Mouse (Mus musculus) heart, embryonic 11.5 days (tissue): ENCODE measurements around the gene Dscam. TPM values are rescaled to one million over a fixed set of nuclear protein-coding genes. Genes with fewer than 3 reads are reported as not detected.
"Not testable (repeated sequence)": the region's sequence is repeated elsewhere in the genome, so short reads cannot be mapped to it uniquely, and the experiment has no call there.

ENCODE experiments used
- ATAC-seq: fragments of 200-750 bp; cut with Nextera tagmentation; replicated peaks from 2 replicates; pipeline ENCODE4 v1.8.0; 2017; ENCODE audit warnings: moderate library complexity; ENCODE audit not compliant: insufficient number of reproducible peaks, low FRiP score, low TSS enrichment
- H3K27ac ChIP-seq: fragments of 300-500 bp; sonication (generic); 2 replicates; pipeline ENCODE4 v1.5.1; 2014; ENCODE audit warnings: mild to moderate bottlenecking, low read depth, low read length
- H3K27me3 ChIP-seq: fragments of 300-500 bp; sonication (generic); 2 replicates; pipeline ENCODE4 v1.6.1; 2014; ENCODE audit warnings: mild to moderate bottlenecking, low read length, mixed read lengths; ENCODE audit not compliant: control insufficient read depth, insufficient read depth
- H3K36me3 ChIP-seq: fragments of 300-500 bp; sonication (generic); 2 replicates; pipeline ENCODE4 v1.6.1; 2014; ENCODE audit warnings: mild to moderate bottlenecking, low read length, moderate library complexity, mixed read lengths; ENCODE audit not compliant: control insufficient read depth, insufficient read depth
- H3K4me1 ChIP-seq: fragments of 300-500 bp; sonication (generic); 2 replicates; pipeline ENCODE4 v1.6.1; 2014; ENCODE audit warnings: low read length; ENCODE audit not compliant: control insufficient read depth, insufficient read depth
- H3K4me2 ChIP-seq: fragments of 300-500 bp; sonication (generic); 2 replicates; pipeline ENCODE4 v1.6.1; 2014; ENCODE audit warnings: mild to moderate bottlenecking, moderate library complexity
- H3K4me3 ChIP-seq: fragments of 300-500 bp; sonication (generic); 2 replicates; pipeline ENCODE4 v1.5.1; 2014; ENCODE audit warnings: low read depth, low read length
- H3K9ac ChIP-seq: fragments of 300-500 bp; sonication (generic); 2 replicates; pipeline ENCODE4 v1.6.1; 2014; ENCODE audit warnings: mild to moderate bottlenecking, low read depth, low read length, moderate library complexity
- H3K9me3 ChIP-seq: fragments of 300-500 bp; sonication (generic); replicated peaks from 2 replicates; pipeline ENCODE4 v1.6.1; 2016; ENCODE audit warnings: low read length; ENCODE audit not compliant: control insufficient read depth
- WGBS: fragments of 180-500 bp; shearing (Covaris S2); extraction: QIAGEN DNeasy Blood & Tissue Kit; methylation state at CpG from one replicate; pipeline ENCODE4 v1.1.7; 2014; ENCODE audit not compliant: insufficient replicate concordance; 5-methylcytosine and 5-hydroxymethylcytosine counted together
- polyA plus RNA-seq: library from polyadenylated mRNA; unstranded; fragments of >200 nt; fragmentation: Nextera tagmentation; extraction: Ambion mirVana; gene quantifications from 2 replicates; pipeline ENCODE4 v1.2.1, GENCODE M21; 2014

The Dscam gene
- polyA plus RNA-seq, 1 experiment from 2014 or later, result 0.10 TPM

DNA sequence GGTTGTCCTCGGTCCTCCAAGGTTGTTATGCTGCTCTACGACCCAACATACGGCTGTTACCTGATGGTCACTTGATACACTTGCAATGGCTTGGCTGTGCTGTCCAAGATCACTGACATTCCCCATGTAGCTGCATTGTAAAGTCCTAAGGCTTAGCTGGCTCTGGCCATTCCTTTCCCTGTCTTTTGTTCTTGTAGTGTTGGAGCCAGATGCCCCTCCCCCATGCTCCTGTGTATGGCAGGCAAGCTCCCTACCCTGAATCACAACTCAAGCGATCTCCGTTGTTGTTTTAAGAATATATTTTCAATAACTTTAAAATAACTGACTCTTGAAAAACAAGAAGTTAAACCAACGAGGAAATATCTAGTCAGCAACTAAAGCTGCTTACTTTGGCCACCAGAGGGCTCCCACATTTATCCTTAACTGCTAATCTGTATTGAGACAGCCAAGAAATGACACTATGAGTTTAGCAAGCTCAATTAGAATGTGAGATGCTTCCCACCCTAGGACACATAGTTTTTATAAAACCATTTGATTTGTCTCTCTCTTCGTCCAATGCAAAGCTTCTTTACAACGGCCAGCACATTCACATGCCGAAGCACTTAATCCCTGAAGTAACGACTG, 273.9 kb downstream of the Dscam start:
- H3K27ac ChIP-seq, result no peak overlapping the region
- H3K9me3 ChIP-seq, result no peaks in the 10 kb centered on the region
- H3K27me3 ChIP-seq, result no peaks in the 10 kb centered on the region
- H3K4me2 ChIP-seq, result no peak overlapping the region
- ATAC-seq, result no peak; the same call in 1 of the 2 replicates
- 68% methylated on average over 10 of the region's 10 CpGs for WGBS
- H3K4me1 ChIP-seq, result no peaks in the 10 kb centered on the region
- H3K36me3 ChIP-seq, result no peaks in the 10 kb centered on the region
- H3K9ac ChIP-seq, result no peak overlapping the region
- no peak overlapping the region for H3K4me3 ChIP-seq

DNA sequence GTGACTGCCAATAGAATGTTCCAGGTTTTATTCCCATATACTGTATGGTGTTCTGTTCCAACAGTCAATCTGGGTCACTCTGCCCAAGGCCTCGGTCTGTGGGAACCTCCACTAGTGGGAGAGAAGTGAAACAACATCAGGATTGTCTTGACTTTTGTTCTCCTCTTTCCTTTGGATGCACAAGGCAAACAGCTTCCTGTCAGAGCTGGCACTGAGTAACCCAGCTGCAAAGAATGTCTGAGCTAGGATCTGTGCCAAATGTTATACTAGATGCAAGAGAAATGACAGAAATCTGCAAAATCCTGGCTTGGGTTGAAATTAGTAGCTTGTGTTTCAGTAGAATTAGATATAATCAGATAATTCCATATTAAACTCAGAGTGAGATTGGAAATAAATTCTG, 282.5 kb downstream of the Dscam start:
- no peaks in the 10 kb centered on the region for H3K27me3 ChIP-seq
- H3K4me2 ChIP-seq, result no peak overlapping the region
- H3K36me3 ChIP-seq, result no peaks in the 10 kb centered on the region
- no peak overlapping the region for H3K9ac ChIP-seq
- no peak for ATAC-seq
- H3K9me3 ChIP-seq, result no peaks in the 10 kb centered on the region
- 71% methylated on average over 1 of the region's 1 CpGs for WGBS
- H3K4me3 ChIP-seq, result no peak overlapping the region
- H3K27ac ChIP-seq, result no peak overlapping the region
- peaks cover 7% of the 10 kb centered on the region; the same call in 1 of the 2 replicates for H3K4me1 ChIP-seq

DNA sequence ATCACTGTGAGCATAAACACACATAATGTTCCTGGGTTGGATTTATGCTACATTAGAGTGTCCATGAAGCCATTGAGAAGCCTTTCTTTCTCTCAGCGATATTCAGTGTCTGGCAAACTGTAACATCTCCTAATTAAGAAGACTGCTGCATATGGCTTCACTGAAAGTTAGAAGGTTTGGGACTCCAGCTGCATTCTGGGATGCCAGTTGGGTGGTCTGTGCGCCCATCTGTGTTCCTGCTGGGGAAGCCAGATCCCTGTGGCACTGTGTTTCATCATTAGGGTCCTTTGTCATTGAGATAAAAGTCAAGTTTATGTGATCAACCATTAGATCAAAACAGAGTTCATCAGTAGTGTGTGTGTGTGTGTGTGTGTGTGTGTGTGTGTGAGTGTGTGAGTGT, 284.7 kb downstream of the Dscam start:
- no peaks in the 10 kb centered on the region for H3K9me3 ChIP-seq
- H3K27ac ChIP-seq, result no peak overlapping the region
- 61% methylated on average over 2 of the region's 2 CpGs for WGBS
- peaks cover 7% of the 10 kb centered on the region; the same call in 1 of the 2 replicates for H3K4me1 ChIP-seq
- no peaks in the 10 kb centered on the region for H3K36me3 ChIP-seq
- no peak overlapping the region for H3K9ac ChIP-seq
- H3K4me3 ChIP-seq, result no peak overlapping the region
- H3K27me3 ChIP-seq, result no peaks in the 10 kb centered on the region
- no peak overlapping the region for H3K4me2 ChIP-seq
- ATAC-seq, result no peak

DNA sequence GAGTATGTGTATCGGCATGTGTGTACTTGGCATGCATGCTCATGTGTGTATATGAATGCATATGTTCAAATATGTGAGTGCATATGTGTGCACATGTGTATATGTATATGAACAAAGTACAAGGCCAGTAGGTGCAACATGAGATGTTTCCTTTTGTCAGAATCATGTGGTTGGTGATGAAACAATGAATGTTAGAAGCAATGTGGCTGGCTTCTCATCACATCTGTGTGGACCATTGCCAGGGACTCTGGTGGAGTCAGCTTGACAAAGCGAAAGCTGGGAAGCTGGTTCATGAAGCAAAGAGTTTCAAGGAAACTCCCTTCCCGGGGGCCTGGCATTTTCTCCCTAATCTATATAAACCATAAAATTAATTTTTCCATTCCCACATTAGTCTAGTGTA, 286.0 kb downstream of the Dscam start:
- not testable (repeated sequence) for H3K27me3 ChIP-seq, H3K4me2 ChIP-seq, H3K4me1 ChIP-seq, H3K4me3 ChIP-seq, H3K9me3 ChIP-seq, H3K9ac ChIP-seq, H3K36me3 ChIP-seq, H3K27ac ChIP-seq, ATAC-seq
- 79% methylated on average over 2 of the region's 3 CpGs for WGBS

DNA sequence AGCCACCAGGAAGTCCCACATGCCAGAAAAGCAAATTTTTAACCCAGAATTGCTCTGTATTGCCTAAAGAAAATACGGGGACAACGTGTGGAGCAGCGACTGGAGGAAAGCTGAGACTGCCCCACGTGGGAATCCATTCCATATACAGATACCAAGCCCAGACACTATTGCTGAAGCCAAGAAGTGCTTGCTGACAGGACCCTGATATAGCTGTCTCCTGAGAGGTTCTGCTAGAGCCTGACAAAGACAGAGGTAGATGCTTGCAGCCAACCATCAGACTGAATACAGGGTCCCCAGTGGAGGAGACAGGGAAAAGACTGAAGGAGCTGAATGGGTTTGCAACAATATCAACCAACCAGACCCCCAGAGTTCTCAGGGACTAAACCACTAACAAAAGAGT, 293.3 kb downstream of the Dscam start:
- Histone ChIP-seq H3K4me2 (peak overlapping the region; percentile 14; the same call in 1 of the 2 replicates), H3K27ac (no peak overlapping the region), H3K9me3 (no peaks in the 10 kb centered on the region), H3K4me1 (peaks cover 10% of the 10 kb centered on the region), H3K36me3 (no peaks in the 10 kb centered on the region), H3K4me3 (no peak overlapping the region), H3K9ac (no peak overlapping the region), H3K27me3 (no peaks in the 10 kb centered on the region)
- ATAC-seq, result no peak
- WGBS, result 20% methylated on average over 4 of the region's 4 CpGs

DNA sequence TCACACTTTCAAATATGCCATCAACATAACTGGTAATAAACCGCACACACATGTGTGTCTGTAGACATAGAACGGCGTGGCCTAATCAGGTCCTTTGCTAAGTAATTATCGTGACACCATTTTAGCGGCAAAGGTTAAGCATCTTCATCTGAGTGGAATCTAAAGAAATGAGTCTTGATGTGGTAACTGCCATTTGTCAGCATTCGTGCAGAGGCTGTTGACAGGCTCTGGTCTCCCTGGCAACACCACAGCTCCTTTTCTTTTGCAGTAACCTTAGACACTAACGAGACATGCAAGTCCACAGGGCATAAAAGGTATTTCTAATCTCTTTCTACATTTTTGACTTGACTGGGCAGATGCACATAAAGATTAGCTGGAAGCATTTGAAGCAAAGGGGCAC, 297.8 kb downstream of the Dscam start:
- H3K4me1 ChIP-seq, result peaks cover 7% of the 10 kb centered on the region
- no peak overlapping the region for H3K4me2 ChIP-seq
- no peaks in the 10 kb centered on the region for H3K36me3 ChIP-seq
- no peaks in the 10 kb centered on the region for H3K9me3 ChIP-seq
- H3K9ac ChIP-seq, result no peak overlapping the region
- H3K27me3 ChIP-seq, result no peaks in the 10 kb centered on the region
- no peak overlapping the region for H3K4me3 ChIP-seq
- ATAC-seq, result no peak
- WGBS, result 38% methylated on average over 7 of the region's 7 CpGs
- H3K27ac ChIP-seq, result no peak overlapping the region

DNA sequence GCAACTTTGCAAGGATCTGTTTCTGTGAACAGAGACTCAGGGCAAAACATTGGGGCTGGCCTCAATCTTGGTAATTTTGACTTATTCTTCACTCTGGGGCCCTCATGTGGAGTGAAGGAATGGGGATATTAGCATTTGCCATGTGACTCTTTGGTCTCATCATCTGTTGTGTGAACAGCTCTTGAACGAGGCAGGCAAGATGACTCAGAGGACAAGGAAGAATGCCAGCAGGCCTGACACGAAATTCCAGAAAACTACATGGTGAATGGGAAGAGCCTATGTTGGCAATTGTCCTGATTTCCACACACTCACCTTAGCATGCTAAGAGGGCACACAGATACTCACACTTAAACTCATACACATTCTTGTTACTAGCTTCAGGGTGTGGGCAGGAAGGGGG, 313.0 kb downstream of the Dscam start:
- ATAC-seq, result no peak
- 29% methylated on average over 2 of the region's 2 CpGs for WGBS
- H3K4me3 ChIP-seq, result no peak overlapping the region
- H3K9ac ChIP-seq, result no peak overlapping the region
- H3K4me2 ChIP-seq, result no peak overlapping the region
- H3K36me3 ChIP-seq, result no peaks in the 10 kb centered on the region
- H3K4me1 ChIP-seq, result peaks cover 8% of the 10 kb centered on the region
- H3K27ac ChIP-seq, result no peak overlapping the region
- H3K9me3 ChIP-seq, result no peaks in the 10 kb centered on the region
- H3K27me3 ChIP-seq, result no peaks in the 10 kb centered on the region

DNA sequence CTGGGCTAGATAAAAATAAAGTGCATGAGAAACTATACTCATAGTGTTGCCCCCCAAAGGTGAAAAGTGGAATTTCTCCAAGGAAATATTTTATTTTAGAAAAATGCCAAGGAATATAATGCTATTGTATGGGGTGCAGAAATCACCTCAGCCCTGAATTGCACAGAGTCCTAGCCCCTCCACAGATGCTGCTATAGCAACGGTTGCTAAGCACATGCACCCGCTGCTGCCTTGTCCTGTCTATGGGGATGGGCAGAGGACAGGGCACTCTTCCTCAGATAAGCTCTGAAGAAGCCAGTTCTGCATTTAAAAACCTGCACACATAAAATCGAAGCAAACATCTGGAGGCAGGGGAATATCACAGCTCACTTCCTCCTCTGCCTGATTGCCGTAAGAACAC, 315.5 kb downstream of the Dscam start:
- Histone ChIP-seq H3K27me3 (no peaks in the 10 kb centered on the region), H3K4me1 (peaks cover 7% of the 10 kb centered on the region), H3K4me3 (no peak overlapping the region), H3K9me3 (no peaks in the 10 kb centered on the region), H3K36me3 (no peaks in the 10 kb centered on the region), H3K9ac (no peak overlapping the region), H3K4me2 (no peak overlapping the region), H3K27ac (no peak overlapping the region)
- ATAC-seq, result no peak
- WGBS, result 72% methylated on average over 4 of the region's 4 CpGs

DNA sequence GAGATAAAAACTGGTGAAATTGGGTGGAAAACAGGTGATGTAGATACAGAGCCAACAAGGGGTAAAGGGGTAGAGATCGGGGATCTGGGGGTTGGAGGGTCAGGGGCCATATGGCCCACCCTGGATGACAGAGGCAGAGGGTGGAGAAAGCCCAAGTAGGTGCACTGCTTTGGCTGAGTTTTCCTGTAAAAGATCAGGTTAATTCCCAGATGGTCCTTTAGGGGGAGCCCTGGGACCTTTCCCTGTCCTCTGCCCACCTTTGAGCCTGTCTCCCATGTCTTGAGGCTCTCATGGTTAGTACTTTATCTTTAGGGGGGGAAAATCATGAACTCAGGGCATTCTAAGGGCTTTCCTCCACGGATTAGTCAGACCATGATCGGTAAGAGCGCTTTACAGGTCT, 318.2 kb downstream of the Dscam start:
- WGBS, result 19% methylated on average over 4 of the region's 4 CpGs
- Histone ChIP-seq H3K36me3 (no peaks in the 10 kb centered on the region), H3K4me2 (no peak overlapping the region), H3K9ac (no peak overlapping the region), H3K4me3 (no peak overlapping the region), H3K4me1 (peaks cover 4% of the 10 kb centered on the region), H3K27me3 (no peaks in the 10 kb centered on the region), H3K9me3 (no peaks in the 10 kb centered on the region), H3K27ac (no peak overlapping the region)
- ATAC-seq, result no peak
